Mouse (Mus musculus) lung, adult 18-20 months (tissue): Measurements from ENCODE around the gene Eme1.

Source experiments
- DNase-seq, 2 experiments: peaks; one replicate each; pipeline ENCODE4 v3.0.0; 2022; ENCODE audit warnings: mixed read lengths in 2 of 2

Eme1 gene

DNA sequence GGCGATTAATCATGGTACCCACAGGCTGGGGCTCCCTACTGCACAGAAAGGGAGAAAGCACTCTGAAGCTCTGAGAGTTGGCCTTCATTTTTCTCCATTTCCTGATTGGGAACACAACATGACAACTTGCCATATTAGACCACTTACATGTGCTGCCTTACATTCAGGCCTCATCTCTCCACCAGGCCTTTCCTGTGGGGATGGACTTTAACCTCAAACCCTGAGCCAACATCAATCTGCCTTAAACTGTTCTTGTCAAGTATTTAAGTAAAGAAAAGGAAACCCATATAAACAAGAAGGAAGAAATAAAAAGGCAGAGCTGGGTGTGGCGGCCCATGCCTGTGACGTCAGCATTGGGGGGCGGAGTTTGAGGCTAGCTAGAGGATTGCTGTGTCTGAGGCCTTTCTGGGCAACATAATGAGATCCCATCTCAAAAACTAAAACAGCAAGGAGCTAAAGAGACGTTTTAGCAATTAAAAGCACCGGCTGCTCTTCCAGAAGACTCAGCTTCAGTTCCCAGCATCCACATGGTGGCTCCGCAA lies 57.4 kb downstream of the Eme1 start:
- peak; percentile 46 to 47 for DNase-seq
